Mouse (Mus musculus) embryonic stem cell, embryonic (primary cell): Measurements from ENCODE around the gene Cdkl4.

Experiments
- CTCF ChIA-PET, 4 experiments: fragments of 300-600 bp in 2 of 4; fragments of 350-600 bp in 2 of 4; sonication (Branson Sonifier 250); formaldehyde crosslinking; loops; one replicate each; lab custom pipeline; 2022; ENCODE audit warnings: inconsistent platforms in 2 of 4; lab: Charles Lee
- POLR2A ChIA-PET, 4 experiments: fragments of 300-600 bp in 2 of 4; fragments of 350-600 bp in 2 of 4; sonication (Branson Sonifier 250); formaldehyde crosslinking; loops; one replicate each; lab custom pipeline; 2022; ENCODE audit warnings: antibody characterized with exemption in 4 of 4, inconsistent platforms in 1 of 4; lab: Charles Lee

Cdkl4 gene

DNA sequence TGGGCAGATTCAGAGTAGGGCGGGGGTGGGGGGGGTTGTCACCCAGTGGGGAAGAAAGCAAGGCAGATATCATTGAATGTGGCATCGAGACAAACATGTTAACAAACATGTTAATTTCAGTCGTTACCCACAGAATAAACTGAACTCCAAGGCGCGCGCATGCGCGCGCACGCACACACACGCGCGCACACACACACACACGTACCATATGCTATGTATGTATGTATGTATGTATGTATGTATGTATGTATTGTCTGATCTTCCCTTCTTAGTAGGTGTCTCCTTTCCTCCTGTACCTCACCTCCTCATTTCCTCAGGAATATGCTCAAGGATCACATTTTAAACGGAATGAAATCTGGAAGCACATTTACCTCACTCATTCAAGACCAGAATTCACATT lies at the start of gene Cdkl4:
TSS of gene Cdkl4 (minus strand) at position 175 of the 400 bp plus-strand sequence.
- ChIA-PET POLR2A (interaction anchor here in 3 of 4 experiments (0.5 to 1.3 kb wide), 5 partner anchors 10 to 439 kb away, joined by 3 to 4 read pairs (median 3); no protein-coding TSS in a partner anchor), CTCF (interaction anchor here in 2 of 4 experiments (0.6 to 1.3 kb wide), 4 partner anchors 14 to 417 kb away, joined by 3 to 4 read pairs (median 4); no protein-coding TSS in a partner anchor)

DNA sequence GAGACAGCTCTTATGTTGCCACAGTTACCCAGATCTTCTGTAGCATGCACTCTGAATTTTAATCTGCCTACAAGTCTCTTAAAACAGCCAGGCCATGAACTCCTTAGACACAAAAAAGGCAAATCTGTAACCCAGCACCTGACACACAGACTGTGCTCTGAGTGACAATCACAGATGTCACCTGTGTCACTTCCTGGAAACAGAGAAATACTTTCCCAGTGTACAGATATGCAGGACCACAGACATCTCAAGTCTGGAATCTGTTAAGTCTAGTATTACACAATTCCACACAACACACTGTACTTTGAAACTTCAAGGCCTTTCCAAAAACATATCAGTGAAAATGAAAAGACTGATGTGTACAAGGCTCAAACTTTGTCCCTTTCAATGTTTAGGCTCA lies 47.4 kb upstream of the Cdkl4 start:
- ChIA-PET POLR2A (interaction anchor here in 1 of 4 experiments (1.0 kb wide), 1 partner anchor 201 kb away, joined by 3 read pairs; no protein-coding TSS in a partner anchor), CTCF (no interaction called here)

DNA sequence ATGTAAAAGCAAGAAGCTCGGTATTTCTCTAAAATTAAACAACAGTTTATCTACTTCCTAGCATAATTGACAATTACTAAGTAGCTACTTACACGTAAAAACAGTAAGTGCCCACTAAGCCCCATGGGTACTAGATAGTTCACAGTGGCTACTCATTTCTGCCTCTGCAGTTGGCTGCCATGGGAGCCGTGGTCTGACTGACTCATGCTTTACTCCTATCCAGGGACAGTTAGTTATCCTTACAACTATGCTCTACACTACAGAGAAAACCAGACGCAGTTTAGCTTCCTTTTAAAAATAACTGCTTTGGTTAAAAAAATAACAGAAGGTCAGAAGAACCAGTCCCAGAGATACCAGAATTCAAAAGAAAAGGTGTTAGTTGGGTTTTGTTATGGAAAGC lies 44.1 kb upstream of the Cdkl4 start:
- CTCF ChIA-PET = interaction anchor here in 3 of 4 experiments (0.6 to 1.3 kb wide), 8 partner anchors 14 to 181 kb away, joined by 3 to 4 read pairs (median 3); no protein-coding TSS in a partner anchor
- POLR2A ChIA-PET = interaction anchor here in 1 of 4 experiments (0.7 to 1.9 kb wide), 8 partner anchors 9 to 164 kb away, joined by 3 to 6 read pairs (median 4); no protein-coding TSS in a partner anchor

- POLR2A ChIA-PET = interaction anchor here in 1 of 4 experiments (0.6 to 1.9 kb wide), 8 partner anchors 10 to 165 kb away, joined by 3 to 6 read pairs (median 4); no protein-coding TSS in a partner anchor
- CTCF ChIA-PET = interaction anchor here in 3 of 4 experiments (0.6 to 1.4 kb wide), 11 partner anchors 15 to 181 kb away, joined by 3 to 4 read pairs (median 3); no protein-coding TSS in a partner anchor
Observed at GRCm38 (mm10) chr17:80620786-80621423, 43.3 kb upstream of the Cdkl4 start.

DNA sequence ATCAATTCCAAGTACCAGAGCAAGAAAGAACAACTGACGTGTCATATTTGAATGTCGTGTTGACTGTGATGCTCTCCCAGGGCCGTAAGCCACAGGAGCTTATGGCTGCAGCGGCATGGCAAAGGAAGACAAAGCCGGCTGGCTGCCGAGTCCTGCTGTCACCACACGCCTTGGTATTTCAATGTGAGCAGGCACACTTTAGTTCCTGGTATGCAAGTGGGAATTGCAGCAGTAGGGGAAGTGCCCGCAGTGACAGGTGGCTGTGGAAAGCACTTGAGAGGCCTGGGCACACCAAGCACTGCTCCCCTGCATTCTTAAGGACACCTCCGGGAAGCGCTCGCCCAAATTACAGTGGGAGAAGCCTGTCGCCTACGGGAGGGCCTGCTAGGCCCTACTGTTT lies 41.9 kb upstream of the Cdkl4 start:
- ChIA-PET CTCF (interaction anchor here (0.6 to 1.2 kb wide), 6 partner anchors 9 to 228 kb away, joined by 3 read pairs; no protein-coding TSS in a partner anchor), POLR2A (interaction anchor here in 1 of 4 experiments (0.6 kb wide), 1 partner anchor 451 kb away, joined by 4 read pairs; no protein-coding TSS in a partner anchor)

DNA sequence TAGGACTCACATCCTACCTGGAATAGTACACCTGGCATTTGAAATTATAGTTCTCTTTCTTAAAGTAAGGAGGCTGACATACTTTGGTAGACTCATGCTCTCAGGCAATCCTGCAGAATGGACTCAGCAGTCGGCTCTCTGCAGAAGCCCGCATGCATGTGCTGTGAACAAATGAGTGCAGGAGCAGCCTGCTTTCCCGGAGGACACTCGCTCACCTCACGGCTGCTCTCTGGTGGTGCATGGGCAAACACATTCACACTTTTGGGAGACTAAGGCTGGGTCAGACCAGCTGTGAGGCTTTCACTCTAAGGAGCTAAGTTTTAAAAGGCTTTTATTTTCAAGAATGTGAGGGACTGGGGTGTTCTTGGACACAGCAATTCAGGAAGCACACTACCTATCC lies 41.3 kb upstream of the Cdkl4 start:
- ChIA-PET CTCF (interaction anchor here (0.9 to 1.4 kb wide), 6 partner anchors 8 to 47 kb away, joined by 3 read pairs; no protein-coding TSS in a partner anchor), POLR2A (interaction anchor here in 3 of 4 experiments (0.6 to 1.0 kb wide), 5 partner anchors 12 to 452 kb away, joined by 3 to 4 read pairs (median 4); no protein-coding TSS in a partner anchor)

- POLR2A ChIA-PET = interaction anchor here in 2 of 4 experiments (1.0 to 1.5 kb wide), 3 partner anchors 28 to 125 kb away, joined by 3 to 5 read pairs (median 4); partner anchors contain the start of gene Map4k3 (in 1 of the 2)
- CTCF ChIA-PET = interaction anchor here in 1 of 4 experiments (0.8 kb wide), 1 partner anchor 321 kb away, joined by 3 read pairs; no protein-coding TSS in a partner anchor
Observed at GRCm38 (mm10) chr17:80603806-80604205, 26.2 kb upstream of the Cdkl4 start.

- POLR2A ChIA-PET = interaction anchor here in 3 of 4 experiments (0.5 to 1.5 kb wide), 6 partner anchors 31 to 252 kb away, joined by 3 to 5 read pairs (median 4); partner anchors contain the start of gene Map4k3 (in 1 of the 3)
- CTCF ChIA-PET = no interaction called here
Observed at GRCm38 (mm10) chr17:80603079-80603625, 25.5 kb upstream of the Cdkl4 start.

GRCm38 (mm10) chr17:80601371-80601770 lies 23.8 kb upstream of the Cdkl4 start:
- CTCF ChIA-PET = interaction anchor here (0.6 to 1.5 kb wide), 26 partner anchors 10 to 497 kb away, joined by 3 to 8 read pairs (median 4); no protein-coding TSS in a partner anchor

DNA sequence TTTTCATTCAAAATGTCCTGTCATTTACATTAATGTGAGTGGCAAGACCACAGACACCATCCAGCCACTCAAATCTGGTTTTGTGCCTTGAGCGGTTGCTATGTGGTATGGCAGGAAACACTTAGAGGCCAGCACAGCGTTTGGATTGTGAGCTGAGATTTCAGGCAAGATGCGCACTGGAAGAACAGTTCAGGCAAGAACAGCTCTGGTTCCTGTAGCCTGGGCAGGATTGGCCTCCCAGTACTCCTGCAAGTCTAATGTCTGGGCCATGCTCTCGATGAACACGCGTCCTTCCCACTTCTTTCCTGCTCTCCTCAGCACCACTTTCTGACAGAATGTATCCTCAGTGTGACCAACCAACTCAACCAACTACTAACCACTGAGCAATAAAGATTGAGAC lies 5.4 kb upstream of the Cdkl4 start:
- CTCF ChIA-PET = interaction anchor here in 1 of 4 experiments (0.5 kb wide), 1 partner anchor 482 kb away, joined by 3 read pairs; the partner anchor contains the start of gene Thumpd2
- POLR2A ChIA-PET = interaction anchor here in 1 of 4 experiments (0.6 kb wide), 1 partner anchor 228 kb away, joined by 3 read pairs; no protein-coding TSS in a partner anchor

More at GRCm38 (mm10) chr17:80601371-80601770, 23.8 kb upstream of the Cdkl4 start:
- POLR2A ChIA-PET = interaction anchor here in 3 of 4 experiments (0.6 to 1.8 kb wide), 12 partner anchors 10 to 394 kb away, joined by 3 to 7 read pairs (median 4); partner anchors contain the start of genes Map4k3 (in 1 of the 3), Srsf7 (in 1 of the 3) and Ttc39d (in 1 of the 3)

DNA sequence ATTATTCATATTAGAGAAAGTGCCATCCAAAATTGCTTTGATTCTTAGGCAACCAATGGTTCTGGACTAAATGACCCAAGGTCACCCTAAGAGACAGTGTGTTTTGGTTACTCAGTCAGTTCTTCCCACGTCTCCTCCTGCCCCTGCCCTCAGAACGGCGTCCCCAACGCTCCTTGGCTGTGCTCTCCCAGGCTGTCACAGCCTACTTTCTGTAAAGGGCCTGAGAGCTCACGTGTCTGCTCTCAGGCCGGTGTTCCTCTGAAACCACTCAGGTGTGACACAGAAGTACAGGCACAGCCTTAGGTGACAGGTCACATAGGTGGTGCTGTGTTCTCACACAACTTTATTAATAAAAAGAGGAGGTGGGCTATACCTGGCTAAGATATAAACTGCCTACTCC lies 2.3 kb upstream of the Cdkl4 start:
- ChIA-PET CTCF (interaction anchor here in 1 of 4 experiments (0.9 kb wide), 1 partner anchor 21 kb away, joined by 3 read pairs; no protein-coding TSS in a partner anchor), POLR2A (no interaction called here)

DNA sequence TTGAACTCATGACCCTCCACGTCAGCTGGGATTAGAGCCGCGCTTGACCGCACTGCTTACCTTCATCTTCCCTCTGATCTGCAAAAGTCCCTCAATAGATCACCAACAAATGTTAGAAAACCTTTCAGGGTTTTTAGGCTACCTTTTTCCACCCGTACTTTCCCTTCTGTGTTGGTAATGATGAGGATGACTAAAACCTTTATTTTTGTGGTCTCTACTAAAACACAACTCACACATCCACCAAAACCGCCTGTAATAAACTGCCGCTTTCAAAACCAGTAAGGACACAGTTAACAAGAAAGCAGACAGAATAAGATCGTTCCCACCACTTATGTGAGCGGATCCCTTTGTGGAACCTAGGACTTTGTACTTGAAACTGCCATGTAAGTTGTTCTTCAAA lies 1.5 kb upstream of the Cdkl4 start:
- CTCF ChIA-PET = no interaction called here
- POLR2A ChIA-PET = interaction anchor here in 1 of 4 experiments (1.0 kb wide), 1 partner anchor 23 kb away, joined by 3 read pairs; no protein-coding TSS in a partner anchor

DNA sequence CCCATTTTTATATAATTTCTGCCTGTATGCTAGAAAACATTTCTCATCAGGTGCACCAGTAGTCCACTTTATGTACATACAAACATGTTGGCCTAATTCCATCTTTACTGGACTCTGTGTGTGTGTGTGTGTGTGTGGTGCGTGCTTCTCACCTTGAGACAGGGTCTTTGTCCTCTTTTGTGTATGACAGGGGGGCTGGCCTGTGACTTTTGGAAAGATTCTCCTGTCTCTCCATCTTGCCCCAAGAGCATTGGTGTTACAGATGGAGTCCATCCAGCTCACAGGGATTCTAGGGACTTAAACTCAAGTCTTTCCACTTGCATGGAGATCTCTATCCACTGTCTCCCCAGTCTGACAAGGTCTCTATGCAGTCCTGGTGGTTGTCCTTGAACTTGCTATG lies 428 bp upstream of the Cdkl4 start:
- ChIA-PET POLR2A (interaction anchor here in 1 of 4 experiments (0.9 to 1.3 kb wide), 2 partner anchors 75 to 439 kb away, joined by 3 read pairs; no protein-coding TSS in a partner anchor), CTCF (interaction anchor here in 1 of 4 experiments (1.3 kb wide), 1 partner anchor 15 kb away, joined by 4 read pairs; no protein-coding TSS in a partner anchor)

DNA sequence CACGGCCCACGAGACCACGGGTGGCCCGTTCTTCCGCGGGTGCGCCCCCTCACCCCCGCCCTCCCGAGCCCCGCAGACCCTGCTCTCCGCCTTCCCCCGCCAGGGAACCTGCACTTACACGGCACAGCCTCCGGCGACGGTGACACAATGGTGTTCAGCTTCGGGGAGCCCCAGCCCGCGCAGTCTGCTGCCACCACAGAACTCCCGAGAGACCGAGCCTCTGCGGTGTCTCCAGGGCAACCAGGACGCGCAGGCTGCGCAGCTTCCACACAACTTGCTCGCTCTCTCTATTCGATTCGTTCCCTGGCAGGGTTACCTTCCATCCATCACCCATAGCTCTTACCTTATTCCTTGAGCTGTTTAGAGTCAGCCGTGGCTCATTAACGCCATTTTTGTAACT lies 399 bp downstream of the Cdkl4 start:
- ChIA-PET POLR2A (interaction anchor here in 3 of 4 experiments (0.5 to 1.3 kb wide), 5 partner anchors 10 to 440 kb away, joined by 3 to 4 read pairs (median 3); no protein-coding TSS in a partner anchor), CTCF (interaction anchor here (0.5 to 1.3 kb wide), 6 partner anchors 14 to 439 kb away, joined by 3 to 4 read pairs (median 3); no protein-coding TSS in a partner anchor)

GRCm38 (mm10) chr17:80575008-80575407 lies 2.6 kb downstream of the Cdkl4 start:
- CTCF ChIA-PET = interaction anchor here in 3 of 4 experiments (0.6 to 1.4 kb wide), 6 partner anchors 10 to 418 kb away, joined by 3 to 8 read pairs (median 5); no protein-coding TSS in a partner anchor
- POLR2A ChIA-PET = interaction anchor here in 3 of 4 experiments (0.5 to 1.5 kb wide), 15 partner anchors 9 to 490 kb away, joined by 3 to 6 read pairs (median 3); partner anchors contain the start of genes Srsf7 (in 1 of the 3) and Ttc39d (in 1 of the 3)

DNA sequence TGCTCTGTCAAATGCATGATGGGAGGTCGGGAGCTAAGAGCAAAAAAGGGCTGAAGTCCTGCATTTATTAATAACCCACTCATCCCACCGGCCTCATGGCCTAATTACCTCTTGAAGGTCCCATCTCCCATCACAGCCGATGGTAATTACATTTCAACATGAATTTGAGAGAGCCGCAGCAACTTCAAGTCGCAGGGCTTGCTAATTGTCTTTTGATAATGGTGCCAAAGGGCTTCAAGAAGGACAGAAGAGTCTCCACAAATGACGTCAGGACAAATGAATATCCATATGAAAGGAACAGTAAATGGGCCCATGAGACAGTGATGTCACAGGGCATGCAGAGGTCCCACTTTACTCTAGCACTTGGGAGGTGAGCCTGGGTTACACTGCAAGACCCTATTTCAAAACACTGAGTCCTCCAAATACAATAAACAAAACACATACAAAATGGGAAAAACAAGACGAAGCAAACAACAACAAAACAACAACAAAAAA lies 3.1 kb downstream of the Cdkl4 start:
- CTCF ChIA-PET = interaction anchor here in 3 of 4 experiments (0.8 to 1.4 kb wide), 4 partner anchors 14 to 27 kb away, joined by 3 to 8 read pairs (median 5); no protein-coding TSS in a partner anchor
- POLR2A ChIA-PET = interaction anchor here in 3 of 4 experiments (0.5 to 1.5 kb wide), 13 partner anchors 10 to 491 kb away, joined by 3 to 6 read pairs (median 3); partner anchors contain the start of genes Srsf7 (in 1 of the 3) and Ttc39d (in 1 of the 3)
